Mouse (Mus musculus) monocyte, adult 59 days (primary cell): ENCODE results near the gene Gm9803. TPM values are rescaled to one million over a fixed set of nuclear protein-coding genes. Genes with fewer than 3 reads are reported as not detected.

ENCODE experiments used
- total RNA-seq, 2 experiments: library from RNA; stranded (reverse); gene quantifications; one replicate each; pipeline ENCODE4 v1.2.4; 2023

Gene Gm9803
- 1 to 10 TPM in 1 of 2 experiments, not detected in 1; 6.8 TPM for total RNA-seq

DNA sequence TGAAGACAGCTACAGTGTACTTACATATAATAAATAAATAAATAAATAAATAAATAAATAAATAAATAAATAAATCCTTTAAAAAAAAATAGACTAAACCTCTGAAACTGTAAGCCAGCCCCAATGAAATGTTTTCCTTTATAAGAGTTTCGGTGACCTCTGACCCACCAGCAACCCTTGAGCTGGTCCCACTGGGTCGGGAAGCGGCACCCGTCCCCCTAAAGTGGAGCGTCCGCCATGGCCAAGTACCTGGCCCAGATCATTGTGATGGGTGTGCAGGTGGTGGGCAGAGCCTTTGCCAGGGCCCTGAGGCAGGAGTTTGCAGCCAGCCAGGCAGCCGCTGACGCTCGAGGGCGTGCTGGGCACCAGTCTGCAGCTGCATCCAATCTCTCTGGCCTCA, at the start of gene Gm9803:
Gene Gm9803 (plus strand): TSS at position 154 of the 400 bp plus-strand sequence.

DNA sequence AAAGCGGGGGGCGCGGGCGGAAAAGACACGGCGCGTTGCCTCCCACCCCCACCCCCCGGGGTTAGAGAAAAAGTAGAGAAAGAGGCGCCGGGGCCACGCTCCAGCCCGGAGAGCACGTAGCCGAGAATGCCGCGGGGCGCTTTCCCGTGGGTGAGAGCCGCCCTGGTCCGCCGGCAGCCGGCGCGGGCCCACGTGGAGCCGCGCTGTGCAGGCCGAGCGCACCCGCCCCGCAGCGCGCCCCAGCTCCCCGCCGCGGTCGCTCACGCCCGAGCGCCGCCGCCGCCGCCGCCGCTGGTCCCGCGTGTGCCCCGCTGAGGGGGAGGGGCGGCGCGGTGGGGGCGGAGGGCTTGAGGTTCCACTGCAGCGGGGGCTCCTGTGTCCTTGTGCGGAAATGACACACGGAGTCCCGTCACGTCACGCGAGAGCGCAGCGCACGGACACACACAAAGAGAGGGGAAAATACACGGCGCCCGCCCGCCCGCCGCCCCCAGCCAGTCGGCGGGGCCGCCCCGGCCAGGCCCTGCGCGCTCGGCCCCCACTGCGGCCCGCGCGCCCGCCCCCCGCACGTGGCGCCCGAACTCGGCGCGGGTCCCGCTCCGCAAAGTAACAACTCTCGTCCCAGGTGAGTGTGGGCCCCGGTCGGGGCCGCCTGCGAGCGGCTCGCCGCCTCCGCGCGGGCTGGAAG, 45.0 kb upstream of the Gm9803 start, which contains the start of gene Bend3:
Gene Bend3 (plus strand): TSS at position 81 of the 685 bp plus-strand sequence.

DNA sequence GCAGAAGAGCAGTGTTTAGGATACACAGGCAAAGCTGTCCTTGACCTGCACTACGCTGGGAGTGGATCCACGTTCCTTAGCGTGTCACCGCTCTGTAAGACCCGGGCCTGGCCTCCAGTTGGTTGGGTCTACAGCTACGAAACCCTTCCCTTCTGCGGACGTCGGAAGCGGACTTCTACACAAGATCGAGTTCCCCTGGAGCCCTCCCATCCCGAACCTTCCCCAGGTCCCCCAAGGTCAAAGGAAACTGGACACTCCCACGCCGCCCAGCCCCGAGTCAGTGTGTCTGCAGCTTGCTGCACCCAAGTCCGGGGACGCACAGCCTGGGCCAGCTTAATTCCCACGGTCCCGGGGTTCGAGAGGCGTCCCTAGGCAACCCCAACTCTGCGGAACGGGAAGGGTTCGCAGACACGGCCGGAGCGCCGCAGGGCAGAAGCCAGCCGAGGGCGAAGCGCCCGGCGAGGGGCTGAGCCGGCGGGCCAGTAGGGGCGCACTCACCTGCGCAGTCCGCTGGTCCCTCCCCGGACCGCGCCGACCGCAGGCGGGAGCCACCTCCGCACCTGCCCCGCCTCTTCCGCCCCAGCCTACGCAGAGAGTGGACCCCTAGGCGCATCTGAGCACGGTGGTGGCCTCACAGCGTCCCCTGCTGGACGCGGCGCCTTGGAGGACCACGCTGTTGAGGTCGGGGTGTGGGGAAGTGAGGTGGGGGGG, 16.7 kb downstream of the Gm9803 start, which contains the start of gene 1700021F05Rik:
Gene 1700021F05Rik (minus strand): TSS at position 553 of the 711 bp plus-strand sequence.

Other genes starting within 250 kb of the Gm9803 start
- 1 to 10 TPM; 4.6 to 6.5 TPM for gene Bend3, start 45.3 kb upstream of the Gm9803 start, total RNA-seq
- 10 to 100 TPM; 17.4 to 21.1 TPM for gene 1700021F05Rik, start 16.9 kb downstream of the Gm9803 start, total RNA-seq
- 10 to 100 TPM in 1 of 2 experiments, 1 to 10 TPM in 1; 5.7 to 10.1 TPM for gene Cd24a, start 54.2 kb downstream of the Gm9803 start, total RNA-seq